Mouse (Mus musculus): ENCODE results near the gene Smtn.
A peak's percentile ranks its signal among the peaks of the same experiment; 100 is the strongest.

The Smtn gene

DNA sequence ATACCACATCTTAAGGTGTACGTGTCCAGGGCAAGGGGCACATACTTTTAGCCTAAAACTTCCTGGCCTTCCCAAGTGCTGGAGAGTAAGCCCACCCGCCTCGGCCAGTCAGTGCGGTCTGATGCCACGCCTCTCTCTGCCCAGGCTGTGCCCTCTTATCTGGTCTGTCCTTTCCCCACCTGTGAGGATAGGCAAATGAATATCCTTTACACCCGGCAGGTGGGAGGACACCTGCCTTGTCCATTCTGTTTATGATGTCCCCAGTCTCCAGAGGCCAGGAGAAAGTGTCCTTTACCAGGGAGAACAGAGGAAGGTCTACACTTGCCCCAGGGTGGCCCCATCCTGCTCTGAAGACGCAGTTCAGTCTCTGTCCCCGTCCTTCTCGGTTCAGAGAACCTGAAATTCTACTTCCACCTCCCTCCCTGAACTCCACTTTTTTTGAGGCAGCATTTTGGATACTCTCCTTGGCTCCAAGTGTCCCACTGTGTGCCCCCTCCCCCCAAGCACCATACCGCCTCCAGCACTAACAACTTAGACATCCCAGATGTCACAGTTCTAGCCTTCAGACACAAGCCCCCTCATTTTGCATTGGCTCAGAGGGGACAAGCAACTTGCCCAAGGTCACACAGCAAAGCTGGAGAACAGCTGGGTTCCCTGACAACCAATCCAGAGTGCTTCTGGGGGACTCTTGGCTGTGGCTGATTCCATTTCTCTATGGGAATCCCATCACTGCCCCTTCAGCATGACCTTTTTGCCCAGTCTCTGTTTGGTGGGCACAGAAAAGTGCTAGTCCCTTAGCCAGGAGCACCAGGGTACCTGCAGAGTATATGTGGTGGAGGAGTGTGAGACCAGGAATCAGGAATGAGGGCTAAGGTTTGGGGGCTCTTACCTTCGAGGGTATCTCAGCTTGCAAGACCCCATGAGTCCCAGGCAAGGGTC lies 36.4 kb downstream of the Smtn start:
- DNase-seq = peak; percentile 47 to 56

DNA sequence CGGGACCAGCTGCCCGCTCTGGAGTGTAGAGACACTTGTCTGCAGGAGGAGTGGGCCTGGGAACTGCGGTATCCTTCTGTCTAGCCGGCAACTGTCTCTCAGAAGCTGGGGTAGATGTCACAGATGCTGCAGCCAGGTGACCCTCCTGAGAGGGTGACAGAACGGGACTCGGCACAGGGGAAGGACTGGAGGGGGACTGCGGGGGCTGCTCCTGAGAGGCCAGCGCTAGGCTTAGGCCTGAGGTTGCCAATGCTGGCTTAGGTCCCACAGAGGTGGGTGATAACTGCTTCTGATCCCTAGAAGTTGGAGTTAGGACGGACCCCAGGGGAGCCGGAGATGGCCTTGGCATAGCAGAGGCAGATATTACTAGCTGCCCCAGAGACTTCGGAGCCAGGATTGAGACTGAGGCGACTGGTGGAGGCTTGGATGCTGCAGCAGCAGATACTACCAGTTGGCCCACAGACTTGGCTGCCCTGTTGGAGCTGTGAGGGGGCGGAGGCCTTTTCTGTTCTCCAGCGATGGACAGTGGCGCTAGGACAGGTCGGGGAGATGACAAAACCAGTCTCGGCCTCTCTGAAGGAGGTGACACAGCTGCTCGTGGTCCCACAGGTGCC lies 37.8 kb downstream of the Smtn start:
- peak; percentile 71 to 72 for DNase-seq

- DNase-seq = peak; percentile 61 to 66
Measured at GRCm38 (mm10) chr11:3502057-3502456, 38.4 kb downstream of the Smtn start.

DNA sequence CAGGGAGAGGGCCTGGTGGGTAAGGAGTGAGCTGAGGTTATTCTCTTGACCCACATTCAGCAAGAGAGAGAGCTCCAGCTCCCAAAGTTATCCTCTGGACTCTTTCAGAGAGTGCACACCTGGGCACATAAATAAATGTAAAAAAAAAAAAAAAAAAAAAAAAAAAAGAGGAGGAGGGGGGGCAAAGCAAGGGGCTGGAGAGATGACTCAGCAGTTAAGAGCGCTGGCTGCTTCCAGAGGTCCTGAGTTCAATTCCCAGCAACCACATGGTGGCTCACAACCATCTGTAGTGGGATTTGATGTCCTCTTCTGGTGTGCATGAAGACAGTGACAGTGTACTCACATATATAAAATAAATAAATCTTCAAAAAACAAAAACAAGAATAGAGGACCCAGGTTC lies 43.1 kb downstream of the Smtn start:
- DNase-seq = peak in 1 of 2 experiments; percentile 1

- peak; percentile 39 to 56 for DNase-seq
Measured at GRCm38 (mm10) chr11:3496756-3497155, 43.7 kb downstream of the Smtn start.

DNA sequence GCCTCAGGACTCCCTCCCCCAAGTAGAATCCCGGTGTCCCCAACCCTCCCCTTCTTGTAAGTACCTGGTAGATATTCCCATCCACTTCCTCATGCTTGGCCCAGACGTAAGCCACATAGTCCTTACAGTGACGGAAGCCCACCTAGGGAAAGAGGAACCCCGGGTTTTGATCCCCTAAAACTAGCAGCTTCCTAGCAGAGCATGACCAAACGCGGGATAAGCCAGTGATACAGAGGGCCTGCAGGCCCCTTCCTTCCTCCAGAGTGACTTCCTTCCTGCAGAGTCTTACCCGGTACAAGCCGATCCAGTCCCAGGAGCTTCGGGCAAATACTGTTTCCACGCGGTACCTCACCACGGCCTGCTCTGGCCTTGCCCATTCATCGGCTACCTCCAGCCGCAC lies 44.9 kb downstream of the Smtn start:
- peak in 1 of 2 experiments; percentile 20 for DNase-seq

GRCm38 (mm10) chr11:3494857-3495256 lies 45.6 kb downstream of the Smtn start:
- peak; percentile 24 for DNase-seq

GRCm38 (mm10) chr11:3492748-3493147 lies 47.7 kb downstream of the Smtn start:
- DNase-seq = peak in 1 of 2 experiments; percentile 37

DNA sequence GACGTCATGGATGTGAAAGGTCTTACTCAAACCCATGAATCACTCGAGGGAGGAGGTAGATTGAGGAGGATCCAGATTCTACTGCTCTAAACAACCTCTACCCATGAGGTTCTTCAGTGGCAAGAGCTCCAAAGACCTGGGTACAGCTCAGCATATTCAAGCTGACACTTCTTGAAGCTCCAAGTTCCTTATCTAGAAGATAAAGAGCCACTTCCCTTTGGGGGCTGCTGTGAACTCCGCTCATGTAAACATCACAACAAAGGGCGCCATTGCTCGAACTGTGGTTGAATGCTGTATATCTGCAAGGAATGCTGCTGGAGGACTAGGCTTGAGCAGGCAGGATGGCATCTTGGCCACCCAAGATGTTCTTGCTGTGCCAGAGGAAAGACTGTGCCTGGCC lies 51.4 kb downstream of the Smtn start:
- no peak for DNase-seq

- DNase-seq = peak; percentile 44 to 52
Measured at GRCm38 (mm10) chr11:3487952-3488570, 52.4 kb downstream of the Smtn start, which contains the start of gene Pla2g3. Gene Pla2g3, plus strand, starts transcription at chr11:3488284.

DNA sequence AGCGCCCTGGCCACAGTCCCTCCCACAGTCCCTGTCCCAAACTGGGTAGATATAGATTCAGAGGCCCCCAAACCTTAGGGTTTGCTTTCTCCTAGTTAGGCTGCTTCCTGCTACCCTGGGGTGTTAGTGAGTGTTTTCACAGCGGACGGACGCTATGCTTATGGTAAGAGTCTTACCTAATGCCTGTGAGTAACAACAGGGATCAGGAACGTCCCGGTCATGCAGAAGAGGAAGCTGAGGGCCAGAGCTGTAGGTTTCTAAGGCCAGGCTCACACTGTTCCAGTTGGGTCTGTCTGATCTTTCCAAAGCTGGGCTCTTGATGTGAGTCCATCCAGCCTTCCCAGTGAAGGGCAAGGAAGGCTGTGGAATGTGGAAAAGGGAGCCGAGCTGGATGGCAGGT lies 54.1 kb downstream of the Smtn start:
- DNase-seq = no peak

- peak in 1 of 2 experiments; percentile 25 for DNase-seq
Measured at GRCm38 (mm10) chr11:3483980-3484642, 56.3 kb downstream of the Smtn start.

DNA sequence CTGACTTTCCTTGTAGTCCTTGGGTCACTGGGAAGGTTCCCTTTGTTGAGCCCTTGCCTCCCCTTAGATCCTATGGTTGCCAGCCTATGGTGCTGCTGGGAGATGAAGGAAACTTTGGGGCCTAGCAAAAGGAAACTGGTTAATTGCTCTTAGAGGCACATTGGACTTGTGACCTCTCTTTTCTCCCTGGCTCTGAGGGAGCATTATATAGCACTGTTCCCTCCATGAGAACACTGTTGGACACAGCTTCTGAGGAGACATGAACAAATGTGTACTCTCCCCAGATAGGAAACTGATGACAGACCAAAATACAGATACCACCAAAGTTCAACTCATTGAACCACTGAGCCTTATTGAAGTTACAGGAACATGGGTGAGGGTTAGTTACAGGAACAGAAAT lies 64.9 kb downstream of the Smtn start:
- no peak for DNase-seq

- DNase-seq = peak in 1 of 2 experiments; percentile 54
Measured at GRCm38 (mm10) chr11:3474480-3475115, 65.8 kb downstream of the Smtn start.

GRCm38 (mm10) chr11:3472484-3472883 lies 67.9 kb downstream of the Smtn start:
- DNase-seq = peak; percentile 92 to 96

DNA sequence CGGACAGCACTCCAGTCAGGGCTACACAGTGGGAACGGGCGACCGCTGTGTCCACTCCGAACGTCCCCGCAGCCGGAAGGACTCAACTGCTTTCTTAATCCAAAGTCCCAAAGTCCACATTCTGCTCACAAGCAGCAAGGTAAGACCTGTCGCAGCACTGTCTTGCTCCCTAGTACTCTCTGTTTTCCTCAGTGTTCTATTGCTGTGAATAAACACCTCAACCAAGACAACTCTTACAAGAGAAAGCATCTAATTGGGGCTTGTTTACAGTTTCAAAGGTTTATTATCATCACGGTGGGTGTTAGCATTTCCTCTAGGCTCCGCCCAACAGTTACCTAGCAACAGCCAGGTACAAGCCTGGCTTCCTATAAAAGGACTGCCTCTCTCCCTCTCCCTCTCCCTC lies 69.0 kb downstream of the Smtn start:
- DNase-seq = no peak

Measured in cerebellum, postnatal 25 days (tissue).